Mouse (Mus musculus) ES-CJ7 (cell line): ENCODE results near the gene Klhl8.

Experiments used
- DNase-seq: peaks from one replicate; pipeline ENCODE4 v3.0.0; 2011; ENCODE audit warnings: low read depth, low spot score

Gene Klhl8

GRCm38 (mm10) chr5:103813997-103814542 is 97.0 kb downstream of the Klhl8 start:
- no peak for DNase-seq

DNA sequence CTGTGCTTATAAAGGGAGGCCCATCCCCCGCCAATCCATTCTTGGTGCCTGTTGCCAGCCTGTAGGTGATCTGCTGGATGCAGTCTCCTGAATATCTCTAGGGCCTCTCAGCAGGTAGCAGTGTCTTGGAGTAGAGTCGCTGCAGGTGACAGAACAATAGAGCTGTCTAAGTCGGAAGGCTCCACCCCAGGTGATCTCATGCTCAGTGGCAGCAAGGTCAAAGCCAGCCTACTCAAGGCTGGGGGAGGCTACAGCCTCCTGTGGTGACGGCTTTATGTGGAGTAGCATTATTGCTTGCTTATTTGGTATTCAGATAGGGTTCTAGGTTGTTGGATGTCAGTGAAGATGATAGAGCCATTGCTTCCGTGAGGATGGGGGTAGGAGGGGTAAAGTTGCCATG is 97.8 kb downstream of the Klhl8 start:
- DNase-seq, result peak; percentile 95
